In the genomic region with DNA sequence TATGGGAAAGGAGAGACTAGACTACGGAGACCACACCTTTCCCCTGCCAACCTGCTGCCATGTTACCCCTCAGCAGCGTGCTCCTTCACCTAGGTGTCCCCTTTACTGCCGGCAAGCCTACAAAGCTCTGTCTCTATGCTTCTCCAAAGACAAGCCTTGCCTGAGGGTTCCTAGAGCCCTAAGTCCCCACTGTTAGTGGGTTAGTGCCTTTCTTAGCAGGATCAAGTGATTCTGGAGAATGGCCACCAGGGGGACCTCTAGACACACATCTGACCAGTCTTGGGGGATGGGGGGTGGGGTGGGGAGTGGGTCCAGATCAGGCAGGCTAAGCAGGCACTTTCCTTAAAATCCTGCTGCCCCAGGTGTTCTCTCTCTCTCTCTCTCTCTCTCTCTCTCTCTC, we compare ENCODE assay signal across 8 mouse cellular contexts. TPM values are rescaled to one million over a fixed set of nuclear protein-coding genes. Genes with fewer than 3 reads are reported as not detected.
DNase-seq lines count a peak whose midpoint lies in the region; ATAC-seq and TF ChIP-seq lines count a peak whose summit lies in the region.

No protein-coding gene starts in this region.

- WGBS in forebrain, embryonic 16.5 days: 19% methylated on average over 3 of the region's 3 CpGs
- WGBS in liver, embryonic 14.5 days (ENCODE audit: insufficient replicate concordance): 18% methylated on average over 3 of the region's 3 CpGs
- WGBS in neural tube, embryonic 13.5 days: 19% methylated on average over 3 of the region's 3 CpGs

- no peak overlapping the region for H3K4me2 ChIP-seq in forebrain, embryonic 16.5 days (ENCODE audit: low read length)
- H3K4me2 ChIP-seq in liver, embryonic 14.5 days (ENCODE audit: low read depth): no peak overlapping the region
- H3K4me2 ChIP-seq in neural tube, embryonic 13.5 days: no peak overlapping the region

- no peaks in the 10 kb centered on the region for H3K9me3 ChIP-seq in forebrain, embryonic 16.5 days (ENCODE audit: control insufficient read depth, low read length)
- H3K9me3 ChIP-seq in liver, embryonic 14.5 days (ENCODE audit: control insufficient read depth, low read length): no peaks in the 10 kb centered on the region
- no peaks in the 10 kb centered on the region for H3K9me3 ChIP-seq in neural tube, embryonic 13.5 days

- peak overlapping the region; percentile 89; the same call in 1 of the 2 replicates for H3K27ac ChIP-seq in bone marrow macrophage, adult 2 months (ENCODE audit: insufficient read depth, low read depth, low read length)
- no peak overlapping the region for H3K27ac ChIP-seq in forebrain, embryonic 16.5 days (ENCODE audit: low read length)
- H3K27ac ChIP-seq in liver, embryonic 14.5 days: no peak overlapping the region
- H3K27ac ChIP-seq in neural tube, embryonic 13.5 days (replicated peaks): no peak overlapping the region

- no peak for TF ChIP-seq EP300 in liver, embryonic 14.5 days (IDR thresholded peaks at IDR 0.05; ENCODE audit: low read depth)

- H3K36me3 ChIP-seq in forebrain, embryonic 16.5 days (ENCODE audit: control insufficient read depth, insufficient read depth): no peaks in the 10 kb centered on the region
- H3K36me3 ChIP-seq in liver, embryonic 14.5 days (replicated peaks; ENCODE audit: control insufficient read depth, insufficient read depth, low read depth): no peaks in the 10 kb centered on the region
- H3K36me3 ChIP-seq in neural tube, embryonic 13.5 days: no peaks in the 10 kb centered on the region

- peak; percentile 53 for DNase-seq in heart, postnatal 4 days
- DNase-seq in heart, adult 8-10 months (ENCODE audit: low spot score): no peak
- DNase-seq in CD8-positive naive resting alpha-beta T cell, adult 2 months (ENCODE audit: low read depth in 2 of 2, low spot score in 2 of 2): peak; percentile 26 to 46
- peak; percentile 19 to 24 (median 22) for DNase-seq in liver, embryonic 14.5 days (ENCODE audit: low read depth in 3 of 3, low spot score in 3 of 3)
- no peak for DNase-seq in urinary bladder, adult 2 months (ENCODE audit: low spot score)

- H3K4me3 ChIP-seq in bone marrow macrophage, adult 2 months (ENCODE audit: insufficient read depth, low read length): no peak overlapping the region
- no peak overlapping the region for H3K4me3 ChIP-seq in forebrain, embryonic 16.5 days (replicated peaks; ENCODE audit: low read length)
- no peak overlapping the region for H3K4me3 ChIP-seq in liver, embryonic 14.5 days (ENCODE audit: insufficient read depth in 1 of 2, low read depth in 2 of 2, low read length in 2 of 2)
- no peak overlapping the region for H3K4me3 ChIP-seq in neural tube, embryonic 13.5 days

- peaks cover 25% of the 10 kb centered on the region for H3K4me1 ChIP-seq in bone marrow macrophage, adult 2 months (ENCODE audit: control insufficient read depth, insufficient read depth, low read length)
- no peaks in the 10 kb centered on the region; the same call in 1 of the 2 replicates for H3K4me1 ChIP-seq in forebrain, embryonic 16.5 days (replicated peaks; ENCODE audit: control insufficient read depth, insufficient read depth, low read length)
- no peaks in the 10 kb centered on the region for H3K4me1 ChIP-seq in liver, embryonic 14.5 days (replicated peaks; ENCODE audit: control insufficient read depth in 2 of 2, insufficient read depth in 2 of 2, low read length in 1 of 2)
- H3K4me1 ChIP-seq in neural tube, embryonic 13.5 days (replicated peaks): peaks cover 6% of the 10 kb centered on the region

- TF ChIP-seq POLR2A in bone marrow macrophage, adult 2 months (IDR thresholded peaks at IDR 0.05; ENCODE audit: borderline replicate concordance, low read depth, low read length): no peak

- peak; percentile 51; the same call in 1 of the 2 replicates for ATAC-seq in forebrain, embryonic 16.5 days
- no peak for ATAC-seq in liver, embryonic 14.5 days (ENCODE audit: insufficient read depth)
- peak; percentile 51 for ATAC-seq in neural tube, embryonic 13.5 days (ENCODE audit: low read depth)

- peak; percentile 62 for TF ChIP-seq CTCF in bone marrow macrophage, adult 2 months (IDR thresholded peaks at IDR 0.05; ENCODE audit: low read depth, low read length)
- TF ChIP-seq CTCF in liver, embryonic 14.5 days (IDR thresholded peaks at IDR 0.05; ENCODE audit: low read depth): peak; percentile 70

- no peak overlapping the region for H3K9ac ChIP-seq in forebrain, embryonic 16.5 days (replicated peaks; ENCODE audit: low read depth, low read length)
- H3K9ac ChIP-seq in liver, embryonic 14.5 days (replicated peaks): no peak overlapping the region
- H3K9ac ChIP-seq in neural tube, embryonic 13.5 days: no peak overlapping the region

- H3K27me3 ChIP-seq in forebrain, embryonic 16.5 days (replicated peaks; ENCODE audit: control insufficient read depth, insufficient read depth, low read length): no peaks in the 10 kb centered on the region; the same call in 1 of the 2 replicates
- no peaks in the 10 kb centered on the region for H3K27me3 ChIP-seq in liver, embryonic 14.5 days (ENCODE audit: control insufficient read depth, insufficient read depth, low read length)
- H3K27me3 ChIP-seq in neural tube, embryonic 13.5 days: peaks cover 39% of the 10 kb centered on the region

RNA-seq across cellular contexts. Expression of a gene that starts 1.2 kb away (rescaled TPM):
- under 1 TPM in 1 of 2 experiments, not detected in 1; 0.11 TPM for total RNA-seq in heart, postnatal 4 days (2021)
- total RNA-seq in heart, adult 8-10 months (2022): under 1 TPM in 2 of 4 experiments, not detected in 2; 0.16 to 0.60 TPM
- 9.5 and 9.6 TPM in 2 replicates for polyA plus RNA-seq in bone marrow macrophage, adult 2 months (2012; ENCODE audit: insufficient read depth, insufficient read length, missing spikeins)
- polyA plus RNA-seq in forebrain, embryonic 16.5 days (2015; fragmentation: Nextera tagmentation; extraction: Ambion mirVana): 0.31 TPM in 1 of 2 replicates, not detected in the other
- 0.55 and 0.58 TPM in 2 replicates for polyA plus RNA-seq in liver, embryonic 14.5 days (2012; rRNA removed)
- 0.34 and 0.90 TPM in 2 replicates for polyA plus RNA-seq in liver, embryonic 14.5 days (2014; fragmentation: Nextera tagmentation; extraction: Ambion mirVana)
- 0.18 TPM in 1 of 2 replicates, not detected in the other for polyA plus RNA-seq in neural tube, embryonic 13.5 days (2015; fragmentation: Nextera tagmentation; extraction: Ambion mirVana)
- 0.19 and 0.29 TPM in 2 replicates for polyA plus RNA-seq in urinary bladder, adult 2 months (2012; rRNA removed)

RNA-seq across cellular contexts. Expression of a gene that starts 6.6 kb away (rescaled TPM):
- total RNA-seq in heart, postnatal 4 days (2021): 10 to 100 TPM; 19.4 to 20.7 TPM
- 10 to 100 TPM; 42.5 to 47.2 (median 45.2) TPM for total RNA-seq in heart, adult 8-10 months (2022)
- 14.9 and 16.4 TPM in 2 replicates for polyA plus RNA-seq in bone marrow macrophage, adult 2 months (2012; ENCODE audit: insufficient read depth, insufficient read length, missing spikeins)
- 12.2 and 14.9 TPM in 2 replicates for polyA plus RNA-seq in forebrain, embryonic 16.5 days (2015; fragmentation: Nextera tagmentation; extraction: Ambion mirVana)
- 2.4 and 2.5 TPM in 2 replicates for polyA plus RNA-seq in liver, embryonic 14.5 days (2012; rRNA removed)
- 0.91 and 1.1 TPM in 2 replicates for polyA plus RNA-seq in liver, embryonic 14.5 days (2014; fragmentation: Nextera tagmentation; extraction: Ambion mirVana)
- polyA plus RNA-seq in neural tube, embryonic 13.5 days (2015; fragmentation: Nextera tagmentation; extraction: Ambion mirVana): 9.8 and 10.2 TPM in 2 replicates
- 6.3 and 16.4 TPM in 2 replicates for polyA plus RNA-seq in urinary bladder, adult 2 months (2012; rRNA removed)

RNA-seq across cellular contexts. Expression of a gene that starts 22.7 kb away (rescaled TPM):
- total RNA-seq in heart, postnatal 4 days (2021): 10 to 100 TPM; 33.1 to 35.2 TPM
- 10 to 100 TPM; 25.3 to 35.8 (median 33.6) TPM for total RNA-seq in heart, adult 8-10 months (2022)
- 5.0 and 6.6 TPM in 2 replicates for polyA plus RNA-seq in bone marrow macrophage, adult 2 months (2012; ENCODE audit: insufficient read depth, insufficient read length, missing spikeins)
- 384 and 515 TPM in 2 replicates for polyA plus RNA-seq in forebrain, embryonic 16.5 days (2015; fragmentation: Nextera tagmentation; extraction: Ambion mirVana)
- 3.4 and 3.9 TPM in 2 replicates for polyA plus RNA-seq in liver, embryonic 14.5 days (2012; rRNA removed)
- 2.4 and 2.7 TPM in 2 replicates for polyA plus RNA-seq in liver, embryonic 14.5 days (2014; fragmentation: Nextera tagmentation; extraction: Ambion mirVana)
- 359 and 403 TPM in 2 replicates for polyA plus RNA-seq in neural tube, embryonic 13.5 days (2015; fragmentation: Nextera tagmentation; extraction: Ambion mirVana)
- polyA plus RNA-seq in urinary bladder, adult 2 months (2012; rRNA removed): 103 and 126 TPM in 2 replicates

RNA-seq across cellular contexts. Expression of a gene that starts 26.2 kb away (rescaled TPM):
- total RNA-seq in heart, postnatal 4 days (2021): 1 to 10 TPM; 5.7 to 8.5 TPM
- 10 to 100 TPM; 11.6 to 14.4 (median 12.6) TPM for total RNA-seq in heart, adult 8-10 months (2022)
- not detected in 2 replicates for polyA plus RNA-seq in bone marrow macrophage, adult 2 months (2012; ENCODE audit: insufficient read depth, insufficient read length, missing spikeins)
- polyA plus RNA-seq in forebrain, embryonic 16.5 days (2015; fragmentation: Nextera tagmentation; extraction: Ambion mirVana): 5.2 and 6.2 TPM in 2 replicates
- polyA plus RNA-seq in liver, embryonic 14.5 days (2012; rRNA removed): 0.18 and 0.30 TPM in 2 replicates
- 0.23 TPM in 1 of 2 replicates, not detected in the other for polyA plus RNA-seq in liver, embryonic 14.5 days (2014; fragmentation: Nextera tagmentation; extraction: Ambion mirVana)
- 11.0 and 14.8 TPM in 2 replicates for polyA plus RNA-seq in neural tube, embryonic 13.5 days (2015; fragmentation: Nextera tagmentation; extraction: Ambion mirVana)
- 104 and 107 TPM in 2 replicates for polyA plus RNA-seq in urinary bladder, adult 2 months (2012; rRNA removed)

RNA-seq across cellular contexts. Expression of a gene that starts 34.7 kb away (rescaled TPM):
- 1 to 10 TPM; 2.8 to 4.1 TPM for total RNA-seq in heart, postnatal 4 days (2021)
- 1 to 10 TPM; 1.3 to 3.6 (median 2.3) TPM for total RNA-seq in heart, adult 8-10 months (2022)
- not detected in 2 replicates for polyA plus RNA-seq in bone marrow macrophage, adult 2 months (2012; ENCODE audit: insufficient read depth, insufficient read length, missing spikeins)
- polyA plus RNA-seq in forebrain, embryonic 16.5 days (2015; fragmentation: Nextera tagmentation; extraction: Ambion mirVana): 2.4 and 4.6 TPM in 2 replicates
- 0.08 and 0.32 TPM in 2 replicates for polyA plus RNA-seq in liver, embryonic 14.5 days (2012; rRNA removed)
- polyA plus RNA-seq in liver, embryonic 14.5 days (2014; fragmentation: Nextera tagmentation; extraction: Ambion mirVana): 0.18 and 0.27 TPM in 2 replicates
- polyA plus RNA-seq in neural tube, embryonic 13.5 days (2015; fragmentation: Nextera tagmentation; extraction: Ambion mirVana): 2.8 and 3.2 TPM in 2 replicates
- 0.69 and 2.2 TPM in 2 replicates for polyA plus RNA-seq in urinary bladder, adult 2 months (2012; rRNA removed)

Comparison
In these comparisons a context has a peak if more than half of its experiments do, and no peak if none do; other contexts are left out.
1. DNase-seq: peak in heart, postnatal 4 days (single experiment), CD8-positive naive resting alpha-beta T cell, adult 2 months (2 of 2) and liver, embryonic 14.5 days (3 of 3); none in heart, adult 8-10 months (single experiment) and urinary bladder, adult 2 months (single experiment).
2. RNA of a gene that starts 22.7 kb away (polyA plus RNA-seq): 384 to 515 TPM in forebrain, embryonic 16.5 days, 359 to 403 TPM in neural tube, embryonic 13.5 days and 103 to 126 TPM in urinary bladder, adult 2 months; 5.0 to 6.6 TPM in bone marrow macrophage, adult 2 months and 2.4 to 3.9 TPM in liver, embryonic 14.5 days; every median in the first group is over 10 times any median in the second.